Mouse (Mus musculus) myocyte (in vitro differentiated cells): Measurements from ENCODE around the gene Arnt2.

ENCODE experiments used
- CEBPB ChIP-seq: IDR thresholded peaks from 2 replicates; pipeline ENCODE4 v1.6.1; 2011; ENCODE audit warnings: mild to moderate bottlenecking, moderate library complexity; ENCODE audit not compliant: poor library complexity, insufficient read depth, severe bottlenecking
- E2F4 ChIP-seq: IDR thresholded peaks from one replicate; pipeline ENCODE4 v1.6.1; 2011; ENCODE audit warnings: mild to moderate bottlenecking, control low read depth, moderate library complexity; ENCODE audit not compliant: insufficient read depth
- MAX ChIP-seq: IDR thresholded peaks from one replicate; pipeline ENCODE4 v1.6.1; 2011; ENCODE audit warnings: low read depth, mild to moderate bottlenecking, control low read depth
- MYOD1 ChIP-seq, 3 experiments: IDR thresholded peaks; one replicate each; pipeline ENCODE4 v1.6.1; 2011; ENCODE audit warnings: control low read depth in 2 of 3, low read depth in 2 of 3, mild to moderate bottlenecking in 2 of 3, moderate library complexity in 1 of 3; ENCODE audit not compliant: insufficient read length in 2 of 3, control insufficient read depth in 1 of 3
- POLR2A ChIP-seq: IDR thresholded peaks from one replicate; pipeline ENCODE4 v1.6.1; 2011; ENCODE audit warnings: low read depth, mild to moderate bottlenecking, control low read depth, moderate library complexity; ENCODE audit not compliant: insufficient read length
- TCF12 ChIP-seq: IDR thresholded peaks from one replicate; pipeline ENCODE4 v1.6.1; 2011; ENCODE audit warnings: mild to moderate bottlenecking, control low read depth; ENCODE audit not compliant: poor library complexity, insufficient read depth, severe bottlenecking
- TCF3 ChIP-seq: IDR thresholded peaks from one replicate; pipeline ENCODE4 v1.6.1; 2011; ENCODE audit warnings: low read depth, control low read depth; ENCODE audit not compliant: insufficient read length
- USF1 ChIP-seq: IDR thresholded peaks from one replicate; pipeline ENCODE4 v1.6.1; 2011; ENCODE audit warnings: low read depth, mild to moderate bottlenecking, control low read depth, moderate library complexity

DNA sequence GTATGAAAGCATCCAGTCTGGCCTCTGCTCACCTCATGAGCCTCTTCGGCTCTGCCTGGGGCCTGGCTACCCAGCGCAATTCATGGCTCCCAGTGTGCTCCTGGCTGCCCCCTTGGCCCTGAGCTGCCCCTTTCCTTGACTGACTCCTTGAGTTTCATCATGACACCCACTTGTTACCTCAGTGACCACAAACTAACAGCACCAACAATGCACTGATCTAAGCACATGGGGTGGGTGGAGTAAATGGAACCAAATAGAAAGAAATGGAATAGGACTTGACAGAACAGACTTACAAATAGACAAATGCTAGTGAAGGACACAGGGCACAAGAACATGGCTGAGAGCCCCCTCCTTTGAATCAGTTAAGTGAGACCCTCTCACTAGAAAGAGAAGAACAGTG lies 95.2 kb downstream of the Arnt2 start:
- TF ChIP-seq POLR2A (no peak), E2F4 (no peak), USF1 (no peak), CEBPB (no peak), MAX (no peak), TCF12 (no peak), TCF3 (no peak), MYOD1 (IDR thresholded peaks at IDR 0.05; ENCODE audit: control insufficient read depth in 1 of 3, insufficient read length in 2 of 3, low read depth in 2 of 3) (no peak)
